Mouse (Mus musculus) cerebellum, adult 9-10 months (tissue): ENCODE data around the gene Pigl.

Experiments used
- DNase-seq: peaks from one replicate; pipeline ENCODE4 v3.0.0; 2022

The Pigl gene

GRCm38 (mm10) chr11:62537089-62537488 lies 78.8 kb downstream of the Pigl start:
- DNase-seq: peak; percentile 9

- DNase-seq: no peak
Observed at GRCm38 (mm10) chr11:62537590-62537989, 79.3 kb downstream of the Pigl start.

- no peak for DNase-seq
Observed at GRCm38 (mm10) chr11:62538321-62539088, 80.2 kb downstream of the Pigl start.

GRCm38 (mm10) chr11:62539089-62539890 lies 81.0 kb downstream of the Pigl start, which contains the start of gene Cenpv:
Cenpv (minus strand) TSS chr11:62539261.
- DNase-seq: peak; percentile 83

GRCm38 (mm10) chr11:62540167-62540566 lies 81.9 kb downstream of the Pigl start:
- DNase-seq: no peak

GRCm38 (mm10) chr11:62540969-62541368 lies 82.7 kb downstream of the Pigl start:
- no peak for DNase-seq

- no peak for DNase-seq
Observed at GRCm38 (mm10) chr11:62541581-62541980, 83.3 kb downstream of the Pigl start.

GRCm38 (mm10) chr11:62543991-62544390 lies 85.7 kb downstream of the Pigl start:
- no peak for DNase-seq

- peak; percentile 82 for DNase-seq
Observed at GRCm38 (mm10) chr11:62549782-62550181, 91.5 kb downstream of the Pigl start.

- DNase-seq: peak; percentile 70
Observed at GRCm38 (mm10) chr11:62550227-62550685, 92.0 kb downstream of the Pigl start.

GRCm38 (mm10) chr11:62550727-62551225 lies 92.5 kb downstream of the Pigl start, which contains the start of gene Ubb:
Ubb (plus strand) TSS chr11:62551171.
- peak; percentile 99 for DNase-seq

- DNase-seq: peak; percentile 58
Observed at GRCm38 (mm10) chr11:62551226-62552119, 93.2 kb downstream of the Pigl start.

- peak; percentile 31 for DNase-seq
Observed at GRCm38 (mm10) chr11:62553186-62553585, 94.9 kb downstream of the Pigl start.

GRCm38 (mm10) chr11:62553633-62554032 lies 95.4 kb downstream of the Pigl start:
- DNase-seq: no peak

GRCm38 (mm10) chr11:62554163-62554855 lies 96.0 kb downstream of the Pigl start:
- DNase-seq: no peak

- DNase-seq: peak; percentile 11
Observed at GRCm38 (mm10) chr11:62554934-62555517, 96.8 kb downstream of the Pigl start.

- peak; percentile 34 for DNase-seq
Observed at GRCm38 (mm10) chr11:62555896-62556412, 97.7 kb downstream of the Pigl start.

GRCm38 (mm10) chr11:62557205-62557604 lies 98.9 kb downstream of the Pigl start:
- no peak for DNase-seq

GRCm38 (mm10) chr11:62558152-62558551 lies 99.9 kb downstream of the Pigl start:
- no peak for DNase-seq

GRCm38 (mm10) chr11:62558961-62559646 lies 100.8 kb downstream of the Pigl start:
- peak; percentile 27 for DNase-seq
